ENCODE assay signal across 8 mouse cellular contexts in genomic region chr12:117403513-117404156, GRCm38 (mm10).
DNase-seq lines count a peak whose midpoint lies in the region; ATAC-seq and TF ChIP-seq lines count a peak whose summit lies in the region.

No protein-coding gene starts in this region.

- no peaks in the 10 kb centered on the region for H3K27me3 ChIP-seq in forebrain, embryonic 15.5 days
- H3K27me3 ChIP-seq in hindbrain, embryonic 10.5 days (ENCODE audit: insufficient read depth, poor library complexity, severe bottlenecking) = no peaks in the 10 kb centered on the region
- no peaks in the 10 kb centered on the region for H3K27me3 ChIP-seq in lung, postnatal 0 days (replicated peaks; ENCODE audit: insufficient read depth, low read length)

- H3K36me3 ChIP-seq in ES-E14 (ENCODE audit: control insufficient read depth, insufficient read depth, low read length, poor library complexity, severe bottlenecking) = no peaks in the 10 kb centered on the region
- no peaks in the 10 kb centered on the region for H3K36me3 ChIP-seq in forebrain, embryonic 15.5 days
- H3K36me3 ChIP-seq in hindbrain, embryonic 10.5 days = no peaks in the 10 kb centered on the region
- H3K36me3 ChIP-seq in lung, postnatal 0 days (ENCODE audit: insufficient read depth, low read length) = no peaks in the 10 kb centered on the region

- H3K9ac ChIP-seq in ES-E14 (ENCODE audit: insufficient read depth, low read depth, low read length, poor library complexity, severe bottlenecking) = no peak overlapping the region
- no peak overlapping the region for H3K9ac ChIP-seq in forebrain, embryonic 15.5 days (replicated peaks)
- no peak overlapping the region for H3K9ac ChIP-seq in lung, postnatal 0 days (replicated peaks; ENCODE audit: low read depth)

- ATAC-seq in forebrain, embryonic 15.5 days (replicated peaks) = peak; percentile 72
- ATAC-seq in lung, postnatal 0 days = peak; percentile 62

- in situ Hi-C loops in ES-E14 (cut with MboI; ENCODE audit: low sequenced_read_pairs in 2 of 2, unreplicated experiment in 2 of 2) = loop anchor here in 1 of 2 experiments (25.0 kb wide), 1 partner anchor 359 kb away; no protein-coding TSS in a partner anchor

- peak; percentile 59 for DNase-seq in ES-E14 (ENCODE audit: low read depth, low spot score)
- DNase-seq in hindbrain, embryonic 10.5 days (ENCODE audit: low spot score) = peak; percentile 76
- DNase-seq in layer of hippocampus, adult 18-20 months (ENCODE audit: low spot score in 2 of 2) = peak; percentile 82 to 93
- DNase-seq in lung, postnatal 0 days (ENCODE audit: low spot score) = peak; percentile 82
- peak; percentile 51 for DNase-seq in retina, adult 2 months (ENCODE audit: low read depth, low spot score)
- DNase-seq in thymus, postnatal 14 days = peak; percentile 74

- no peak for TF ChIP-seq EP300 in lung, postnatal 0 days (IDR thresholded peaks at IDR 0.05)

- TF ChIP-seq CTCF in lung, postnatal 0 days (IDR thresholded peaks at IDR 0.05) = peak; percentile 92

- H3K4me3 ChIP-seq in ES-E14 (ENCODE audit: insufficient read depth in 1 of 2, low read depth in 1 of 2, low read length in 2 of 2, poor library complexity in 1 of 2, severe bottlenecking in 1 of 2) = no peak overlapping the region
- H3K4me3 ChIP-seq in brown adipose tissue, adult 24 weeks (ENCODE audit: insufficient read depth, low read depth, low read length) = no peak overlapping the region
- H3K4me3 ChIP-seq in forebrain, embryonic 15.5 days = no peak overlapping the region
- H3K4me3 ChIP-seq in hindbrain, embryonic 10.5 days = no peak overlapping the region
- H3K4me3 ChIP-seq in lung, postnatal 0 days (ENCODE audit: low read depth, low read length) = no peak overlapping the region

- H3K4me2 ChIP-seq in forebrain, embryonic 15.5 days (replicated peaks) = no peak overlapping the region
- no peak overlapping the region for H3K4me2 ChIP-seq in lung, postnatal 0 days (replicated peaks; ENCODE audit: low read depth, low read length)

- no peaks in the 10 kb centered on the region for H3K9me3 ChIP-seq in ES-E14 (ENCODE audit: control insufficient read depth, insufficient read depth, low read depth, low read length)
- no peaks in the 10 kb centered on the region for H3K9me3 ChIP-seq in forebrain, embryonic 15.5 days
- H3K9me3 ChIP-seq in hindbrain, embryonic 10.5 days = no peaks in the 10 kb centered on the region
- no peaks in the 10 kb centered on the region for H3K9me3 ChIP-seq in lung, postnatal 0 days (ENCODE audit: low read length)

- peaks cover 0 to 4% of the 10 kb centered on the region in 2 experiments; a peak in 1 of 4 replicates for H3K4me1 ChIP-seq in ES-E14 (ENCODE audit: control insufficient read depth in 2 of 2, insufficient read depth in 2 of 2, low read length in 2 of 2, poor library complexity in 1 of 2)
- H3K4me1 ChIP-seq in brown adipose tissue, adult 24 weeks (ENCODE audit: control insufficient read depth, insufficient read depth, insufficient read length, low read length) = no peaks in the 10 kb centered on the region
- H3K4me1 ChIP-seq in forebrain, embryonic 15.5 days = no peaks in the 10 kb centered on the region; the same call in 1 of the 2 replicates
- H3K4me1 ChIP-seq in hindbrain, embryonic 10.5 days (replicated peaks) = peaks cover 8% of the 10 kb centered on the region
- H3K4me1 ChIP-seq in lung, postnatal 0 days (ENCODE audit: insufficient read depth, low read depth, low read length) = no peaks in the 10 kb centered on the region

- WGBS in forebrain, embryonic 15.5 days = 9% methylated on average over 7 of the region's 7 CpGs
- 12% methylated on average over 7 of the region's 7 CpGs for whole genome bisulfite sequencing in hindbrain, embryonic 10.5 days
- 10% methylated on average over 7 of the region's 7 CpGs for WGBS in lung, postnatal 0 days

- no peak overlapping the region for H3K27ac ChIP-seq in ES-E14 (ENCODE audit: insufficient read depth, low read depth, low read length, poor library complexity, severe bottlenecking)
- H3K27ac ChIP-seq in brown adipose tissue, adult 24 weeks (replicated peaks; ENCODE audit: low read depth, low read length) = peak overlapping the region; percentile 13; the same call in 1 of the 2 replicates
- H3K27ac ChIP-seq in forebrain, embryonic 15.5 days (replicated peaks) = no peak overlapping the region
- no peak overlapping the region for H3K27ac ChIP-seq in hindbrain, embryonic 10.5 days
- H3K27ac ChIP-seq in lung, postnatal 0 days (ENCODE audit: low read length) = no peak overlapping the region

TF ChIP-seq in ES-E14, 5 proteins besides CTCF, POLR2A, EP300 and RAD21:
- TF ChIP-seq ZC3H11A (IDR thresholded peaks at IDR 0.05; ENCODE audit: borderline replicate concordance, low read depth, low read length) = peak; percentile 63
- no peak for TF ChIP-seq CHD2 (IDR thresholded peaks at IDR 0.05; ENCODE audit: low read depth, low read length)
